Mouse (Mus musculus) bone marrow macrophage, adult 2 months (primary cell): ENCODE data around the gene Rapgef5. TPM values are rescaled to one million over a fixed set of nuclear protein-coding genes. Genes with fewer than 3 reads are reported as not detected.

Experiments used
- H3K27ac ChIP-seq: 2 replicates; pipeline ENCODE4 v1.5.1; 2012; ENCODE audit warnings: low read depth, low read length; ENCODE audit not compliant: insufficient read depth
- H3K4me1 ChIP-seq: 2 replicates; pipeline ENCODE4 v1.6.1; 2012; ENCODE audit warnings: low read length; ENCODE audit not compliant: control insufficient read depth, insufficient read depth
- H3K4me3 ChIP-seq: 2 replicates; pipeline ENCODE4 v1.5.1; 2012; ENCODE audit warnings: mild to moderate bottlenecking, low read length, moderate library complexity; ENCODE audit not compliant: insufficient read depth
- CTCF ChIP-seq: IDR thresholded peaks from 2 replicates; pipeline ENCODE4 v1.5.1; 2012; ENCODE audit warnings: low read depth, mild to moderate bottlenecking, low read length, moderate library complexity
- POLR2A ChIP-seq: IDR thresholded peaks from 2 replicates; pipeline ENCODE4 v1.6.1; 2012; ENCODE audit warnings: mild to moderate bottlenecking, low read depth, low read length, borderline replicate concordance
- polyA plus RNA-seq: library from polyadenylated mRNA; stranded (reverse); fragments of >200 nt; gene quantifications from 2 replicates; pipeline ENCODE4 v1.2.4, GENCODE M21; 2012; ENCODE audit not compliant: missing spikeins, insufficient read depth, insufficient read length

The Rapgef5 gene
- polyA plus RNA-seq, 1 experiment: 28.7 TPM

- no peak overlapping the region for H3K4me3 ChIP-seq
- no peak for TF ChIP-seq CTCF
- no peak for TF ChIP-seq POLR2A
- H3K27ac ChIP-seq: no peak overlapping the region
- H3K4me1 ChIP-seq: 0 out of 2 replicates have a peak, but pooled peaks cover 2% of the 10 kb centered on the region
Observed at GRCm38 (mm10) chr12:117528509-117529145, 12.3 kb downstream of the Rapgef5 start.

- Histone ChIP-seq H3K4me1 (peaks cover 10% of the 10 kb centered on the region), H3K4me3 (no peak overlapping the region), H3K27ac (no peak overlapping the region)
- TF ChIP-seq POLR2A (no peak), CTCF (no peak)
Observed at GRCm38 (mm10) chr12:117531106-117531505, 14.8 kb downstream of the Rapgef5 start.

GRCm38 (mm10) chr12:117533176-117534086 lies 17.2 kb downstream of the Rapgef5 start:
- Histone ChIP-seq H3K4me3 (peak overlapping the region; percentile 95), H3K27ac (peak overlapping the region; percentile 54)

GRCm38 (mm10) chr12:117534087-117534751 lies 17.9 kb downstream of the Rapgef5 start:
- Histone ChIP-seq H3K4me3 (peak overlapping the region; percentile 95), H3K27ac (peak overlapping the region; percentile 54), H3K4me1 (peaks cover 10% of the 10 kb centered on the region)
- TF ChIP-seq POLR2A (no peak), CTCF (no peak)

More at GRCm38 (mm10) chr12:117533176-117534086, 17.2 kb downstream of the Rapgef5 start:
- TF ChIP-seq POLR2A: no peak
- TF ChIP-seq CTCF: no peak
- H3K4me1 ChIP-seq: peaks cover 10% of the 10 kb centered on the region

- TF ChIP-seq POLR2A (no peak), CTCF (no peak)
- Histone ChIP-seq H3K27ac (no peak overlapping the region), H3K4me3 (no peak overlapping the region), H3K4me1 (peaks cover 36% of the 10 kb centered on the region)
Observed at GRCm38 (mm10) chr12:117540352-117540751, 24.1 kb downstream of the Rapgef5 start.

GRCm38 (mm10) chr12:117545277-117545676 lies 29.0 kb downstream of the Rapgef5 start:
- no peak overlapping the region for H3K4me3 ChIP-seq
- H3K4me1 ChIP-seq: peaks cover 24% of the 10 kb centered on the region
- no peak for TF ChIP-seq POLR2A
- H3K27ac ChIP-seq: no peak overlapping the region

- no peak for TF ChIP-seq POLR2A
- no peak for TF ChIP-seq CTCF
- Histone ChIP-seq H3K27ac (peak overlapping the region; percentile 10; the same call in 1 of the 2 replicates), H3K4me1 (peaks cover 60% of the 10 kb centered on the region), H3K4me3 (no peak overlapping the region)
Observed at GRCm38 (mm10) chr12:117553353-117553752, 37.1 kb downstream of the Rapgef5 start.

GRCm38 (mm10) chr12:117554612-117555063 lies 38.4 kb downstream of the Rapgef5 start:
- H3K4me3 ChIP-seq: no peak overlapping the region
- no peak overlapping the region for H3K27ac ChIP-seq
- TF ChIP-seq CTCF: no peak
- TF ChIP-seq POLR2A: no peak
- H3K4me1 ChIP-seq: peaks cover 67% of the 10 kb centered on the region

- TF ChIP-seq CTCF (no peak), POLR2A (no peak)
- Histone ChIP-seq H3K27ac (peak overlapping the region; percentile 85), H3K4me1 (peaks cover 74% of the 10 kb centered on the region), H3K4me3 (no peak overlapping the region)
Observed at GRCm38 (mm10) chr12:117560450-117560849, 44.2 kb downstream of the Rapgef5 start.
